Mouse (Mus musculus) limb, embryonic 14.5 days (tissue): ENCODE data around the gene Ankrd60. TPM values are rescaled to one million over a fixed set of nuclear protein-coding genes. Genes with fewer than 3 reads are reported as not detected.

Experiments
- ATAC-seq: fragments of 200-750 bp; cut with Nextera tagmentation; 2 replicates; pipeline ENCODE4 v1.8.0; 2017; ENCODE audit warnings: low read depth, moderate number of reproducible peaks, moderate TSS enrichment; ENCODE audit not compliant: low FRiP score
- DNase-seq: peaks from one replicate; pipeline ENCODE4 v3.0.0-alpha.2; 2015; ENCODE audit warnings: low spot score
- H3K27ac ChIP-seq: fragments of 300-500 bp; sonication (generic); replicated peaks from 2 replicates; pipeline ENCODE4 v1.5.1; 2014; ENCODE audit warnings: low read depth, mild to moderate bottlenecking, low read length, moderate library complexity, mixed read lengths
- H3K27me3 ChIP-seq: fragments of 300-500 bp; sonication (generic); 2 replicates; pipeline ENCODE4 v1.6.1; 2014; ENCODE audit warnings: low read length, mixed read lengths; ENCODE audit not compliant: control insufficient read depth, insufficient read depth
- H3K36me3 ChIP-seq: fragments of 300-500 bp; sonication (generic); 2 replicates; pipeline ENCODE4 v1.6.1; 2014; ENCODE audit warnings: mild to moderate bottlenecking, low read length, moderate library complexity, mixed read lengths; ENCODE audit not compliant: control insufficient read depth, insufficient read depth
- H3K4me1 ChIP-seq: fragments of 300-500 bp; sonication (generic); 2 replicates; pipeline ENCODE4 v1.6.1; 2014; ENCODE audit warnings: antibody characterized with exemption, low read length, mixed read lengths; ENCODE audit not compliant: control insufficient read depth, insufficient read depth
- H3K4me2 ChIP-seq: fragments of 300-500 bp; sonication (generic); replicated peaks from 2 replicates; pipeline ENCODE4 v1.6.1; 2014; ENCODE audit warnings: low read depth, mild to moderate bottlenecking, low read length, moderate library complexity; ENCODE audit not compliant: severe bottlenecking
- H3K4me3 ChIP-seq: fragments of 300-500 bp; sonication (generic); replicated peaks from 2 replicates; pipeline ENCODE4 v1.5.1; 2014; ENCODE audit warnings: low read length
- H3K9ac ChIP-seq: fragments of 300-500 bp; sonication (generic); 2 replicates; pipeline ENCODE4 v1.6.1; 2014; ENCODE audit warnings: mild to moderate bottlenecking, low read depth, low read length, moderate library complexity; ENCODE audit not compliant: severe bottlenecking
- H3K9me3 ChIP-seq: fragments of 300-500 bp; sonication (generic); 2 replicates; pipeline ENCODE4 v1.6.1; 2016; ENCODE audit warnings: low read length; ENCODE audit not compliant: control insufficient read depth
- POLR2A ChIP-seq: fragments of 200-500 bp; IDR thresholded peaks from 2 replicates; pipeline ENCODE4 v1.8.0; 2012; ENCODE audit warnings: inconsistent platforms, mild to moderate bottlenecking, moderate library complexity, borderline replicate concordance; ENCODE audit not compliant: insufficient read depth, insufficient read length; ENCODE audit errors: extremely low read depth
- WGBS: fragments of 180-500 bp; shearing (Covaris S2); extraction: QIAGEN DNeasy Blood & Tissue Kit; methylation state at CpG from one replicate; pipeline ENCODE4 v1.1.7; 2014; 5-methylcytosine and 5-hydroxymethylcytosine counted together
- polyA plus RNA-seq, 2 experiments: library from polyadenylated mRNA; depleted of rRNA in 1 of 2; stranded (reverse) in 1 of 2; unstranded in 1 of 2; fragments of >200 nt; fragmentation: Nextera tagmentation in 1 of 2; extraction: Ambion mirVana in 1 of 2; gene quantifications; 2 replicates each; pipeline versions ENCODE4 v1.2.1 to v1.2.3; 2012 to 2014

The Ankrd60 gene
- polyA plus RNA-seq, 2 experiments = not detected

DNA sequence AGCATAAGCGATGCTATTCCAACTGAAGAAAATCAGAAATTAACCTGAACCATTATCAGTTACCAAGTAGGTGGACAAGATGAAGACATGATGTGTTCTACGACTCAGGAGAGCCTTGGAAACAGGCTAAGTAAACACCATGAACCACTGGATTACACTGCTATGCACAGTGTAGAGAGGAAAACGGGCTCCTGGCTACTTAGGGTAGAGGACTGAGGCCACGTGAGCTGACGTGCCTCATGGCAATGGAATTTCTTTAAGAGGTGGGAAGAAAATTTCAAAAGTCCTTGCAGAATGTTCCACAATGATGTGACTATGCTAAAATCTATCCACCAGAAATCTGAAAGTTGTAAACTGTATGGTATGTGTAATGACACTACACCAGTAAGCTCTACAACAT is 41.0 kb upstream of the Ankrd60 start:
- TF ChIP-seq POLR2A = no peak
- no peaks in the 10 kb centered on the region for H3K9me3 ChIP-seq
- H3K27me3 ChIP-seq = no peaks in the 10 kb centered on the region
- H3K4me1 ChIP-seq = no peaks in the 10 kb centered on the region
- H3K9ac ChIP-seq = no peak overlapping the region
- DNase-seq = no peak
- 90% methylated on average over 5 of the region's 5 CpGs for WGBS
- H3K36me3 ChIP-seq = peaks cover 4% of the 10 kb centered on the region; the same call in 1 of the 2 replicates
- H3K4me3 ChIP-seq = no peak overlapping the region
- ATAC-seq = no peak
- H3K27ac ChIP-seq = no peak overlapping the region
- no peak overlapping the region for H3K4me2 ChIP-seq

DNA sequence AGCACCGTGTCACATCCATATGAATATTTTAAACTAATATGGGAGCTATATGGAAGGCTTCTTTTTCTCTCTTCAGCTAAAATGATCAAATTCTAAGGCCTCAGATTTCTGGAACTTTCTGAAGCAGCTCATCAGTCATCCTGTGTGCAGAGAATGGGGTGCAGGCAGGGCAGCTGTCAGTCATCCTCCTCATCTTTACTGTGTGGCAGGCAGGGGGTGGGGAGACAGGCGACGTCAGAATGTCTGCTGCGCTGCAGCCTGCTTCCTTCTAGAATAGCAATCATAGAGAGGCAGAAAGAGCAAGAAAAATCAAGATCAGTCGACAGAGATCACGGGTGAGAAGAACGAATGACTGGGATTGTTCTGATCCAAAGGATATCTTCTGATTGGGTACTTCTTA is 38.0 kb upstream of the Ankrd60 start:
- Histone ChIP-seq H3K27me3 (no peaks in the 10 kb centered on the region), H3K9me3 (no peaks in the 10 kb centered on the region), H3K36me3 (peaks cover 10% of the 10 kb centered on the region), H3K9ac (no peak overlapping the region), H3K4me1 (no peaks in the 10 kb centered on the region), H3K27ac (no peak overlapping the region), H3K4me3 (no peak overlapping the region), H3K4me2 (no peak overlapping the region)
- ATAC-seq = no peak
- DNase-seq = no peak
- WGBS = 84% methylated on average over 7 of the region's 7 CpGs
- TF ChIP-seq POLR2A = no peak

- ATAC-seq (0 out of 2 replicates have a peak, but pooled peaks have one; percentile 30), DNase-seq (peak; percentile 75)
- peaks cover 15% of the 10 kb centered on the region for H3K36me3 ChIP-seq
- H3K27ac ChIP-seq = no peak overlapping the region
- no peak overlapping the region for H3K4me2 ChIP-seq
- no peak overlapping the region for H3K4me3 ChIP-seq
- no peak overlapping the region for H3K9ac ChIP-seq
- H3K9me3 ChIP-seq = no peaks in the 10 kb centered on the region
- H3K4me1 ChIP-seq = no peaks in the 10 kb centered on the region
- TF ChIP-seq POLR2A = no peak
- H3K27me3 ChIP-seq = no peaks in the 10 kb centered on the region
- WGBS = 75% methylated on average over 11 of the region's 11 CpGs
Measured at GRCm38 (mm10) chr2:173615378-173616081, 37.4 kb upstream of the Ankrd60 start.

DNA sequence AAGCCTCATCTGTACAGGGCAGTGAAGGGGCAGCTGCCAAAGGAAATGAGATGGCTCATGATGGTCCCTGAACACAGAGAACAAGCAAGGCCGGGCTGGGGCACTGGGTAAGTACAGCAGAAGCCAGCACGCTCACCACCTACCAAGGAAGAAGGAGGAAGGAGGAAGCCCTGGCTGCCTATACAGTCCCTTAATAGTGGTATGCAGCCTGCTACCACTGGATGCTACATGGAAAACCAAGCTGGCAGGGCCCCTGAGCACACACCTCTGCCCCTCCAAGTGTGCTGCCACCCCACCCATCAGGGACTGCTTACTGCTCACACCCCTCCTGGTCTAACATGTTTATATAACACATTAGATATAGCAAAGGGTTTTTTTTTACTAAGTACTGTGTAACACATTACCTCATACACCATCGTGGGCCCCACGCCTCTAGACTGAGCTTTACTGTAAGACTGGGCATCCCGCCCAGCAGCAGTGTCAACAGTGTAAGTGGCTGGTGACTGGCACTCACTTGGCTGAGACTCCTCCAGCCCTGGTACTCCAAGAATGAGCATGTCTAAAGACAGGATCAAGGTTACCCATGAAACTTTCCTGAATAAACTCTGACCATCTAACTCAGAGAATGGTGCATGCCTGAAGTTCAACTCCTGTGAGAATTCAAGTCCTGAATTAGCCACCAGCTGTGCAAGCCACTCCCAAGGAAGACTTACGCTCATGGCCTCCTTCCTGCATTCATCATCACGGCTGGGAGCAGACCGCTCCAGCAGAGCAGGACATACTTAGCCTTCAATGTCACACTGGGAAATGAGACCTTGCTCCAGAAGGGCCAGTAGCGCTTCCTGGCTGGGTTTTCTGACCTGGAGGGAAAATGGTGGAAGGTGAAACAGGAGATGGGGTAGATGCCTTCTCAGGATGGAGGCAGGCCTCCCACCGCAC is 30.1 kb upstream of the Ankrd60 start:
- Histone ChIP-seq H3K9ac (no peak overlapping the region), H3K4me1 (peaks cover 6% of the 10 kb centered on the region; the same call in 1 of the 2 replicates), H3K36me3 (peaks cover 30% of the 10 kb centered on the region), H3K9me3 (no peaks in the 10 kb centered on the region), H3K27ac (0 out of 2 replicates have a peak overlapping the region, but pooled peaks have one; percentile 26), H3K27me3 (no peaks in the 10 kb centered on the region), H3K4me2 (no peak overlapping the region), H3K4me3 (no peak overlapping the region)
- WGBS = 78% methylated on average over 10 of the region's 10 CpGs
- TF ChIP-seq POLR2A = no peak
- ATAC-seq (peak; percentile 71), DNase-seq (peak; percentile 80)

- 88% methylated on average over 9 of the region's 9 CpGs for WGBS
Measured at GRCm38 (mm10) chr2:173606415-173606804, 28.2 kb upstream of the Ankrd60 start.

More at GRCm38 (mm10) chr2:173606415-173606804, 28.2 kb upstream of the Ankrd60 start:
- Histone ChIP-seq H3K4me1 (peaks cover 6% of the 10 kb centered on the region; the same call in 1 of the 2 replicates), H3K36me3 (peaks cover 34% of the 10 kb centered on the region), H3K4me3 (no peak overlapping the region), H3K27me3 (no peaks in the 10 kb centered on the region), H3K9ac (no peak overlapping the region), H3K4me2 (no peak overlapping the region), H3K9me3 (peaks cover 3% of the 10 kb centered on the region; the same call in 1 of the 2 replicates), H3K27ac (no peak overlapping the region)
- ATAC-seq (no peak), DNase-seq (no peak)
- TF ChIP-seq POLR2A = no peak
